Mouse (Mus musculus): Measurements from ENCODE around the gene Fkbp2.
A peak's percentile ranks its signal among the peaks of the same experiment; 100 is the strongest.

The Fkbp2 gene

GRCm38 (mm10) chr19:6971644-6972043 lies 8.7 kb downstream of the Fkbp2 start:
- no peak for DNase-seq (ENCODE audit: low read depth, low spot score)

GRCm38 (mm10) chr19:6970460-6971085 lies 9.7 kb downstream of the Fkbp2 start:
- DNase-seq (ENCODE audit: low read depth, low spot score), result no peak

GRCm38 (mm10) chr19:6969665-6970381 lies 10.5 kb downstream of the Fkbp2 start:
- no peak for DNase-seq (ENCODE audit: low read depth, low spot score)

GRCm38 (mm10) chr19:6969291-6969664 lies 11.0 kb downstream of the Fkbp2 start:
- no peak for DNase-seq (ENCODE audit: low read depth, low spot score)

- no peak for DNase-seq (ENCODE audit: low read depth, low spot score)
These were observed 11.6 kb downstream of the Fkbp2 start for GRCm38 (mm10) chr19:6968491-6969271.

- DNase-seq (ENCODE audit: low read depth, low spot score), result no peak
These were observed 23.8 kb downstream of the Fkbp2 start for GRCm38 (mm10) chr19:6956461-6956860.

- DNase-seq (ENCODE audit: low read depth, low spot score), result no peak
These were observed 24.9 kb downstream of the Fkbp2 start for GRCm38 (mm10) chr19:6955424-6955823.

GRCm38 (mm10) chr19:6954046-6954445 lies 26.3 kb downstream of the Fkbp2 start:
- no peak for DNase-seq (ENCODE audit: low read depth, low spot score)

GRCm38 (mm10) chr19:6952712-6953037 lies 27.6 kb downstream of the Fkbp2 start:
- no peak for DNase-seq (ENCODE audit: low read depth, low spot score)

- DNase-seq (ENCODE audit: low read depth, low spot score), result no peak
These were observed 28.1 kb downstream of the Fkbp2 start for GRCm38 (mm10) chr19:6951994-6952711.

GRCm38 (mm10) chr19:6951381-6951968 lies 28.8 kb downstream of the Fkbp2 start:
- peak; percentile 88 for DNase-seq (ENCODE audit: low read depth, low spot score)

GRCm38 (mm10) chr19:6950613-6951153 lies 29.6 kb downstream of the Fkbp2 start:
- DNase-seq (ENCODE audit: low read depth, low spot score), result no peak

- DNase-seq (ENCODE audit: low read depth, low spot score), result no peak
These were observed 30.4 kb downstream of the Fkbp2 start for GRCm38 (mm10) chr19:6949951-6950350.

GRCm38 (mm10) chr19:6949532-6949931 lies 30.8 kb downstream of the Fkbp2 start:
- no peak for DNase-seq (ENCODE audit: low read depth, low spot score)

GRCm38 (mm10) chr19:6948186-6948585 lies 32.1 kb downstream of the Fkbp2 start:
- no peak for DNase-seq (ENCODE audit: low read depth, low spot score)

GRCm38 (mm10) chr19:6947742-6948141 lies 32.6 kb downstream of the Fkbp2 start:
- DNase-seq (ENCODE audit: low read depth, low spot score), result no peak

GRCm38 (mm10) chr19:6943709-6944108 lies 36.6 kb downstream of the Fkbp2 start:
- no peak for DNase-seq (ENCODE audit: low read depth, low spot score)

GRCm38 (mm10) chr19:6942764-6943163 lies 37.5 kb downstream of the Fkbp2 start:
- DNase-seq (ENCODE audit: low read depth, low spot score), result no peak

GRCm38 (mm10) chr19:6942249-6942691 lies 38.0 kb downstream of the Fkbp2 start, which contains the start of gene Gpr137:
Gene Gpr137, minus strand, starts transcription at chr19:6942480.
- DNase-seq (ENCODE audit: low read depth, low spot score), result peak; percentile 78

GRCm38 (mm10) chr19:6941372-6942248 lies 38.7 kb downstream of the Fkbp2 start, which contains the start of gene Bad:
Gene Bad, plus strand, starts transcription at chr19:6941861.
- peak; percentile 93 for DNase-seq (ENCODE audit: low read depth, low spot score)
